Comparison of ENCODE assay signal across 20 mouse cellular contexts in the genomic region with DNA sequence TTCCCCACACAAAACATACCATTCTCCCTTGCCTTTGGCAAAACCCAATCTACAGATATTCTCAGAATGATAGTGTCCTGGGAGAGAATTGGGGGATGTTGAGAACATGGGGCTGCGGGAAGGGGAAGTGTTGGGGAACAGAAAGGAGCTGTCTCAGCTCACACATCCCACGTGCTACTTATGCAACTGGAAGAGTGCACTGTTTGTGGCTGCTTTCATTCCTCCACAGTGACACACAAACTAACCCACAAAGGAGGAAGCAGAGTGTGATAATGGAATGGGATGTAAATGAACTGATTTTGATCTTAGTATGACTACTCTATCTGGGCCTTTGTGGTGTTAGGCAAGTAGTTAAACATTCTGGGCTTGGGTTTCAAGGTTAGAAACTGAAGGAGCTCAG.
DNase-seq lines count a peak whose midpoint lies in the region; ATAC-seq and TF ChIP-seq lines count a peak whose summit lies in the region.
"Had no signal": no experiment of that assay in that cellular context is flagged by ENCODE, and none has a peak within 500 bp of the region (broad histone marks: within the 10 kb centered on the region; RNA-seq: fewer than 3 reads in every experiment).

No protein-coding gene starts in this region.

- no peak overlapping the region for H3K4me2 ChIP-seq in intestine, postnatal 0 days (replicated peaks; ENCODE audit: low read depth)
- H3K4me2 ChIP-seq: embryonic facial prominence, embryonic 15.5 days; forebrain, embryonic 15.5 days; hindbrain, embryonic 12.5 days had no signal

- no peaks in the 10 kb centered on the region for H3K27me3 ChIP-seq in intestine, postnatal 0 days (replicated peaks; ENCODE audit: control insufficient read depth, insufficient read depth, low read length)
- H3K27me3 ChIP-seq: embryonic facial prominence, embryonic 15.5 days; forebrain, embryonic 15.5 days; hindbrain, embryonic 12.5 days had no signal

- H3K4me1 ChIP-seq in intestine, postnatal 0 days (replicated peaks; ENCODE audit: control insufficient read depth, insufficient read depth, low read length), result no peaks in the 10 kb centered on the region
- H3K4me1 ChIP-seq: embryonic facial prominence, embryonic 15.5 days; forebrain, embryonic 15.5 days; hindbrain, embryonic 12.5 days had no signal

- peak; percentile 88 for ATAC-seq in frontal cortex, adult (ENCODE audit: low TSS enrichment)
- ATAC-seq in intestine, postnatal 0 days, result no peak
- no peak for ATAC-seq in megakaryocyte progenitor cell, adult 5-6 weeks (replicated peaks; ENCODE audit: poor library complexity)
- ATAC-seq: forebrain, embryonic 15.5 days; hindbrain, embryonic 16.5 days; inflammation-experienced regulatory T-cells, adult 6 months had no signal

- no peak for TF ChIP-seq CTCF in intestine, postnatal 0 days (IDR thresholded peaks at IDR 0.05; ENCODE audit: low read depth)

- H3K9ac ChIP-seq in intestine, postnatal 0 days (ENCODE audit: low read depth, low read length), result no peak overlapping the region
- H3K9ac ChIP-seq: embryonic facial prominence, embryonic 15.5 days; forebrain, embryonic 15.5 days; hindbrain, embryonic 12.5 days had no signal

- 46% methylated on average over 2 of the region's 2 CpGs for WGBS in intestine, postnatal 0 days

- no peaks in the 10 kb centered on the region for H3K9me3 ChIP-seq in intestine, postnatal 0 days (ENCODE audit: control insufficient read depth)
- H3K9me3 ChIP-seq: embryonic facial prominence, embryonic 15.5 days; forebrain, embryonic 15.5 days; heart, embryonic 10.5 days; hindbrain, embryonic 12.5 days had no signal

- DNase-seq in frontal cortex, postnatal 14 days (ENCODE audit: low spot score in 2 of 2), result no peak
- DNase-seq in right cerebral cortex, adult 18-20 months, result peak; percentile 31
- DNase-seq in right cerebral cortex, postnatal 36 days (ENCODE audit: low spot score in 2 of 2), result no peak
- DNase-seq in brain, adult 2 months (ENCODE audit: low read depth, low spot score), result peak; percentile 67
- DNase-seq: adrenal gland, postnatal 10 days; cerebellum, adult 18-20 months; cerebellum, postnatal 10 days; gastrocnemius, postnatal 14 days; heart, postnatal 10 days; heart, postnatal 4 days had no signal

- no peaks in the 10 kb centered on the region for H3K36me3 ChIP-seq in intestine, postnatal 0 days (ENCODE audit: control insufficient read depth, insufficient read depth)
- H3K36me3 ChIP-seq: embryonic facial prominence, embryonic 15.5 days; forebrain, embryonic 15.5 days; heart, embryonic 10.5 days; hindbrain, embryonic 12.5 days had no signal

- H3K27ac ChIP-seq in intestine, postnatal 0 days (ENCODE audit: low read depth, low read length), result no peak overlapping the region
- H3K27ac ChIP-seq: embryonic facial prominence, embryonic 15.5 days; forebrain, embryonic 15.5 days; heart, embryonic 10.5 days; hindbrain, embryonic 12.5 days had no signal

- no peak overlapping the region for H3K4me3 ChIP-seq in intestine, postnatal 0 days (ENCODE audit: low read depth, low read length)
- H3K4me3 ChIP-seq: embryonic facial prominence, embryonic 15.5 days; erythroblast, embryonic 14.5 days; forebrain, embryonic 15.5 days; heart, embryonic 10.5 days; hindbrain, embryonic 12.5 days had no signal

Comparison
In these comparisons a context has a peak if more than half of its experiments do, and no peak if none do; other contexts are left out.
1. DNase-seq: peak in right cerebral cortex, adult 18-20 months (single experiment) and brain, adult 2 months (single experiment); none in frontal cortex, postnatal 14 days (0 of 2) and right cerebral cortex, postnatal 36 days (0 of 2).